Mouse (Mus musculus): ENCODE data around the gene Ppm1n.
"Not testable (repeated sequence)": the region's sequence is repeated elsewhere in the genome, so short reads cannot be mapped to it uniquely, and the experiment has no call there.

The Ppm1n gene

GRCm38 (mm10) chr7:19282791-19283405, 3.0 kb upstream of the Ppm1n start:
- DNase-seq (ENCODE audit: extremely low read depth, low read depth): no peak

- DNase-seq (ENCODE audit: extremely low read depth, low read depth): no peak
Observed at GRCm38 (mm10) chr7:19282385-19282784, 2.5 kb upstream of the Ppm1n start, which contains the start of gene Rtn2. Rtn2 (plus strand) TSS chr7:19282624.

GRCm38 (mm10) chr7:19281680-19282304, 1.9 kb upstream of the Ppm1n start:
- not testable (repeated sequence) for DNase-seq (ENCODE audit: extremely low read depth, low read depth)

GRCm38 (mm10) chr7:19279052-19279451, 812 bp downstream of the Ppm1n start:
- DNase-seq (ENCODE audit: extremely low read depth, low read depth): no peak

DNA sequence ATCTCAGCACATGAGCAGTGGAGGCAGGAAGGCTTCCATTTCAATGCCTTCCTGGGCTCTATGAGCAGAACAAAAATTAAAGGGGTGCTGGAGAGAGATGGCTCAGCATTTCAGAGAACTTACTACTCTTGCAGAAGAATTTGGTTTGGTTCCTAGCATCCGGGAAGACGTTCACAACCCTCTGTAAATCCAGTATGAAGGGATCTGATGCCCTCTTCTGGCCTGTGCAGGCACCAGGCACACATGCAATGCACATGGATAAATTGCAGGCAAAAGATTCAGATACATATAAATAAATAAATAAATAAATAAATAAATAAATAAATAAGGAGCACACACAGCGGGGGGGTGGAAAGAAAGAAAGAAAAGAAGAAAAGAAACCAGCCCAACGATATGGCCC, 3.6 kb downstream of the Ppm1n start:
- DNase-seq (ENCODE audit: extremely low read depth, low read depth): no peak

DNA sequence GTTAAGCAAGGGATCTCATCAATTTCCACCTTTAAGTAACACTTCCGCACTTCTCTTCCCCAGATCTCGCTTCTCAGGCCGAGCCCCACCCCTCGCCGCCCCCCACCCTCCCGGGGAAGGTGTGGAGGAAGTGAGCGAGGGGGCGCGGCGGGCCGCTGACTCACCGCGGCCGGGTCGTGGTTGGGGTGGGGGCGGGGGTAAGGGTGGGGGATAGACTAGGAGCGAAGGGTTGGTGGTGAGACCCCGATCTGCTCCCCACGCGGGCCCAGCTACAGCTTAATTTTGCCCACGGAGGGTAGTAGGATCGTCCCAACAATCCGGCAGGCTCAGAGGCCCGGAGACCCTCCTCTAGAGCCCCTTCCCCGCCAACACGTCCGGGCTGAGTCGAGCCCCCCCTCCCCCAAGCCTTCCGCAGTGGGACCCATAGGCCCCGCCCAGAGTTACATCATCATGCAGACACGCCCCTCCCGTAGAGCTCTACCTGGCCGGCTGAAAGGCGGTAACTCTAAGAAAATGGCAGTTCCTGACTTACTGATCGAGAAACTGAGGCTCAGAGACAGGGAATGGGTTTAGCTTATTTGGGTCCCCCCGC, 7.6 kb downstream of the Ppm1n start:
- DNase-seq (ENCODE audit: extremely low read depth, low read depth): peak; percentile 40

GRCm38 (mm10) chr7:19271238-19272172, 8.4 kb downstream of the Ppm1n start, which contains the start of gene Vasp:
Vasp (minus strand) TSS chr7:19271817.
- peak; percentile 81 for DNase-seq (ENCODE audit: extremely low read depth, low read depth)

GRCm38 (mm10) chr7:19270509-19271237, 9.2 kb downstream of the Ppm1n start:
- no peak for DNase-seq (ENCODE audit: extremely low read depth, low read depth)

DNA sequence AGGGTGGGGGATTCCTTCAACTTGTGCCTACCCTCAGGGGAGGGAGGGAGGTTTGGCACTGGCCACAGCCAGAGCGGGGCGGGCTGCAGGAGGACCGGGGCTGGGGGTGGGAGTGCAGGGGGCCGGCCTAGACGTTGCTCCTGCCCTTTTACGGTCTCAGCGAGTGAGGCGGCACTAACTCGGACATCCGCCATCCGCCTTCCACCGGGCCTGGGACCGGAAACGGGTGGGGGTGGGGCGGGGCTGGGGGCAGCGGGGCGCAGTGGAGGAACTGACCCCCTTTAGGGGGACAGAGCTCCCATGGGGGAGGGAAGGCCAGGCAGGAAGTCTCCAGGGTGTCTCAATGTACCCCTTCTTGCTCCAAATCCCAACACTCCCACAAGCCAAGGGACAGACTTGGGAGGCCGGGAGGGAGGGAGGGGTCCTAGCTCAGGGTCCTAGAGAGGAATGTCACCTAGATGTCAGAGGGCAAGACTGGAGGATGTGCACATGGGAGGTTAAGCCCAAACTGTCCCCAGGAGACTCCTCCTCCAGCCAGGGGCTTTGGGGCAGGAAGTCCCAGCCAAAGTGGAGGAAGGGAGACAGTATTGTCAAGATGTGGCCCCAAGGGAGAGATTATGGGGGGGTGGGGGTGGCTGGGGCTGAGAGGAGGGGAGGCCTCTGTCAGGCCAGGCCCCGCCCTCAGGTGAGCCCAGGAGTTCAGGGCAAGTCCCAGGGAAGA, 10.0 kb downstream of the Ppm1n start:
- peak; percentile 34 for DNase-seq (ENCODE audit: extremely low read depth, low read depth)

DNA sequence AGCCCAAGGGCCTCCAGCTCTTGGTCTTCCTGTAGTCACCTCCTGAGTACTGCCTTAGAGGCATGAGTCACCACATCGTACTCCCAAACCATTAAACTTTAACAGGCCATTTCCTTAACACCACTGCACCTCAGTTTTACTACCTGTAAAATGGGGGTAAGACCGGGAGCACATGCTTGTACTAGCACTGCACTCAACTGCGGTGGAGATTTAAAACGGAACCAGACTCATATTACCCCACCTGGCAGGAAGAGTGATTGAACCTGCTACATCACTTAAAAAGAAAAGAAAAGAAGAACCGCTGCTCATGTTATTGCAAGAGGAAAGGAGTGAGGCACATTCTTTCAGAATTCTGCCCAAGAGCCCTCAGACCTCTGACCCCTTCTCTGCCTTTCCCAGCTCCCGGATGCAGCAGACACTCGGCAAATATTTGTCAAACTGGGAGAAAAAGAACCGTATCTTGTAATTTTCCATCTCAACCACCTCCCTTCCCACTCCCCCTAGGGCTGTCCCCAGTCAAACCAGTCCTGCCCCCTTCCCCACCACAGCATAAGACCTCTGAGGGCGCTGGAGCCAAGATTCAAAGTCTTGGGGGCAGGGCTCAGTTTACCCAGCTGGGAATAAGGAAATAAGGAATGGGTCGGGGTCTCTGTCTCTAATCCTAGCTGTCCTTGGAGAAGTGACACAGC, 10.7 kb downstream of the Ppm1n start:
- DNase-seq (ENCODE audit: extremely low read depth, low read depth): peak; percentile 13

GRCm38 (mm10) chr7:19267051-19267450, 12.8 kb downstream of the Ppm1n start:
- DNase-seq (ENCODE audit: extremely low read depth, low read depth): no peak

GRCm38 (mm10) chr7:19265928-19266822, 13.7 kb downstream of the Ppm1n start:
- DNase-seq (ENCODE audit: extremely low read depth, low read depth): peak; percentile 93

DNA sequence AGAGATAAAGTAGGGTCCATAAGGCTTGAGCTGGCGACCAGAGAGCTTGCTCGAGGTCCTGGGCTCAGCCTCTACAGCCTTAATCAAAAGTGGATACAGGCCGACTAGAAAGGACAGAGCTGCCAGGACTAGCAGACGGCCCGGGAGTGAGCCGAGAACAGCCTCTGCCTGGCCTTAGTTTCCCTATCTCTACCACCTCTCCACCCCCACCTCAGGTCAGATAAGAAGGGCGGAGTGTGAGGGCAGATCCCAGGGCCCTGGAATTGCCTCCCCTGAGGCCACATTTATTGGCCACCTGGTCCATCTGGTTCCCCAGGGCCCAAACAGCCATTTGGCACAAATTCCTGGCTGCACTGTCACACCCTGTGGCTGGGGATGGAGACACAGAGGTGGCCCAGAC, 14.7 kb downstream of the Ppm1n start:
- DNase-seq (ENCODE audit: extremely low read depth, low read depth): peak; percentile 44

- DNase-seq (ENCODE audit: extremely low read depth, low read depth): no peak
Observed at GRCm38 (mm10) chr7:19258336-19258735, 21.5 kb downstream of the Ppm1n start.

GRCm38 (mm10) chr7:19257390-19258022, 22.4 kb downstream of the Ppm1n start:
- DNase-seq (ENCODE audit: extremely low read depth, low read depth): peak; percentile 68

DNA sequence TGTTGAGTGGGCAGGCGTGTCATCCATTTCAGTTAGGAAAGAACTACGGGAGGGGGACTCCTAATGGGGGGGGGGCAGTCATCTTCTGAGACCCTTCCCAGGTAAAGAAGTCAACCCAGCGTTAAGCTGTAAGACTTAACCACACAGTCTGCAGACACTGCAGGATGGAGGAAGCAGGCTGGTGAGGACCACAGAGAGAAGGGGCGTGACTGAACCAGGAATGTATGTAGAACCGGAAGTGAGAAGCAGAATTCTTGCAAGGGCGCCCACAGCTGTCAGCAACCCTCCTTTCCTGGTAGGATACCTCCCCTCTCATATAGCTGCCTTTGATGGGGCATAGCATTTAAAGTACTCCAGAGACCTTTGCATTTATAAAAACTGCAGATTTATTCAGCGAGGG, 23.3 kb downstream of the Ppm1n start:
- DNase-seq (ENCODE audit: extremely low read depth, low read depth): no peak

DNA sequence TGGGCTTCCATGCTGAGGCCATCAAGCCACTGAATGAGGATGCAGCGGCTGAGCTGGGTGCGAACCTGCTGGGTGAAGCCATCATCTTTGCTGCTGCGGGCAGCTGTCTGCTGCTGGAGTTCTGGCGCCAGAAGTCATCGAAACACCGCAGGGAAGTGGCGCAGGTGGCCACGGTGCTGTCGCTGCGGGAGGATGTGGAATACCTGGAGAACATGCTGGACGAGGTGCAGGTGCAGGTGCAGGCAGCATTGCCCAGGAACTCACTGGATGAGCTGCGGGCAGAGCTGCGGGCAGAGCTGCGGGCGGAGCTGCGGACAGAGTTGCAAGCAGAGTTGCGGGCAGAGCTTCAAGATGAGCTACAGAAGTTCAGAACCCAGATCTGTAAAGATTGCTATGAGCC, 24.5 kb downstream of the Ppm1n start:
- no peak for DNase-seq (ENCODE audit: extremely low read depth, low read depth)

GRCm38 (mm10) chr7:19253437-19253836, 26.4 kb downstream of the Ppm1n start:
- no peak for DNase-seq (ENCODE audit: extremely low read depth, low read depth)
